Mouse (Mus musculus): ENCODE results near the gene Chd5.

GRCm38 (mm10) chr4:152307542-152307941 lies 30.9 kb upstream of the Chd5 start:
- TF ChIP-seq CTCF (IDR thresholded peaks at IDR 0.05; ENCODE audit: low read depth) (no peak), EP300 (IDR thresholded peaks at IDR 0.05; ENCODE audit: low read depth) (no peak)

Measured in liver, embryonic 14.5 days (tissue).